16 mouse cellular contexts compared by ENCODE assay signal in the genomic region with DNA sequence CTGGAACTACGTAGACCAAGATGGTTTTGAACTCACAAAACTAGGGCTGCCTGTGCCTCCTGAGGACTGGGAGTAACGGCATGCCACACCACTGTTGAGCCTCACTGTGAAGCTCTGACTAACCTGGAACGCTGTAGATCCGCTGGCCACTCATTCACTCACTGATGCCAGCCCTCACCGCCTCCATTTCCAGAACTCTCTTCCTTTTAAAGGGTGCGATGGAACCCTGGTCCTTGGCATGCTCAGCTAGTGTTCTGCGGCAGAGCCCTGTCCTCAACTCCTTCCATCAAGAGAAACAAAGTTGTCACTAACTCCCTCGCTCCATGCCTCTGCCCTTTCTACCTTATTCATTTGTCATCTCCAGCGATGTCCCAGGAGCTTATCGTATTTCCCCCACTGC. TPM values are rescaled to one million over a fixed set of nuclear protein-coding genes. Genes with fewer than 3 reads are reported as not detected.
"Had no signal": no experiment of that assay in that cellular context is flagged by ENCODE, and none has a peak within 500 bp of the region (broad histone marks: within the 10 kb centered on the region; RNA-seq: fewer than 3 reads in every experiment).

No protein-coding gene starts in this region.

- H3K4me2 ChIP-seq: limb, embryonic 12.5 days; liver, embryonic 13.5 days; lung, embryonic 15.5 days; midbrain, embryonic 11.5 days; midbrain, embryonic 15.5 days; neural tube, embryonic 12.5 days; stomach, embryonic 15.5 days had no signal

- H3K4me3 ChIP-seq: limb, embryonic 12.5 days; liver, embryonic 13.5 days; lung, embryonic 15.5 days; megakaryocyte, embryonic 14.5 days; midbrain, embryonic 15.5 days; neural tube, embryonic 12.5 days; stomach, embryonic 15.5 days had no signal

- H3K27me3 ChIP-seq: limb, embryonic 12.5 days; liver, embryonic 13.5 days; lung, embryonic 15.5 days; megakaryocyte, embryonic 14.5 days; midbrain, embryonic 15.5 days; neural tube, embryonic 12.5 days; stomach, embryonic 15.5 days had no signal

- H3K27ac ChIP-seq: limb, embryonic 12.5 days; liver, embryonic 13.5 days; lung, embryonic 15.5 days; macrophage; midbrain, embryonic 15.5 days; neural tube, embryonic 12.5 days; stomach, embryonic 15.5 days had no signal

- H3K36me3 ChIP-seq: limb, embryonic 12.5 days; liver, embryonic 13.5 days; lung, embryonic 15.5 days; midbrain, embryonic 15.5 days; neural tube, embryonic 12.5 days; stomach, embryonic 15.5 days had no signal

- H3K9ac ChIP-seq: limb, embryonic 12.5 days; liver, embryonic 13.5 days; liver, postnatal 0 days; lung, embryonic 15.5 days; midbrain, embryonic 15.5 days; neural tube, embryonic 12.5 days; stomach, embryonic 15.5 days had no signal

- H3K4me1 ChIP-seq: limb, embryonic 12.5 days; lung, embryonic 15.5 days; midbrain, embryonic 15.5 days; neural tube, embryonic 12.5 days; stomach, embryonic 15.5 days had no signal

- H3K9me3 ChIP-seq: limb, embryonic 12.5 days; liver, embryonic 13.5 days; lung, embryonic 15.5 days; megakaryocyte, embryonic 14.5 days; midbrain, embryonic 15.5 days; neural tube, embryonic 12.5 days; stomach, embryonic 15.5 days had no signal

- ATAC-seq: liver, postnatal 0 days had no signal

- DNase-seq: kidney, adult 8-10 months; kidney, postnatal 25 days; liver; liver, embryonic 13.5 days; liver, postnatal 0 days; thymus, adult 2 months; thymus, postnatal 25 days had no signal

RNA-seq across cellular contexts. Expression of a gene that starts 57.6 kb away (rescaled TPM):
- total RNA-seq: monocyte, adult 5-6 weeks had no signal
- polyA plus RNA-seq: limb, embryonic 12.5 days; liver, embryonic 13.5 days; liver, postnatal 0 days had no signal
